8 mouse cellular contexts compared by ENCODE assay signal in the genomic region with DNA sequence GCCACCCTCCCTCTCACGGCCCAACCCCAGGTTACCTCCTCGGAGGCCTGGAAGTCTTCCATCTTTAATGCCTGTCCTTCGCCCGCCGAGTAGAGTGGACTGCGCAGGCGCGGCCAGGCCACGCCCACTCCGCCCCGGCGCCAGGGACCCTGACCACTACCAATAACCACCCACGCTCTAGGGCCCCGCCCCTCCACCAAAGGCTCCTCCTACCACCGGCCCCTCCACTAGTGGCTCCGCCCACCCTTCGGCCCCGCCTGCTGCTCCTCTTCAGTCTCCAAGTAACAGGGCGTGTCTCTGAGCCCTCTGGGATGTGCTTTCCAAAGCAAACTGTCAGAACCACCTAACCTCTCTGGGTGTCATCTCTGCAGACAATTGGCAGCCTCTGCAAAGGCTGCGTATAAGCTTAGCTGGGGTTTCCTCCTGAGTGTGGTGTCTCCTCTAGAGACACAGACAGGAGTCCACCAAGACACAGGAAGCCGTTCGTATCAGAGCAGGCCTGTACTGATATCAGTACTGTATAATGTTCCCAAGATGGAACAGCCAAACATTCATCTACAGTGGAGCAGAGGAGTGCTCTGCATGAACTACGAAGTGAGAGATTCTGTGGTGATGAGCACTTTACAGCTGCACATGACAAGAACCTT. TPM values are rescaled to one million over a fixed set of nuclear protein-coding genes. Genes with fewer than 3 reads are reported as not detected.
A peak's percentile ranks its signal among the peaks of the same experiment; 100 is the strongest.
DNase-seq lines count a peak whose midpoint lies in the region; ATAC-seq and TF ChIP-seq lines count a peak whose summit lies in the region.
"Not testable (repeated sequence)": the region's sequence is repeated elsewhere in the genome, so short reads cannot be mapped to it uniquely, and the experiment has no call there.

A gene (minus strand): TSS at position 162 of the 647 bp plus-strand sequence.

- TF ChIP-seq POLR2A in bone marrow, adult 2 months (IDR thresholded peaks at IDR 0.05; ENCODE audit: borderline replicate concordance, control insufficient read depth, low read depth, low read length): not testable (repeated sequence)

- H3K4me1 ChIP-seq in bone marrow, adult 2 months (ENCODE audit: control insufficient read depth, insufficient read depth, low read length); embryonic facial prominence, embryonic 14.5 days (ENCODE audit: control insufficient read depth, insufficient read depth, low read length); limb, embryonic 13.5 days; midbrain, embryonic 15.5 days: not testable (repeated sequence)

- H3K36me3 ChIP-seq in embryonic facial prominence, embryonic 14.5 days (ENCODE audit: control insufficient read depth, insufficient read depth, low read length); limb, embryonic 13.5 days; midbrain, embryonic 15.5 days (replicated peaks): not testable (repeated sequence)

- not testable (repeated sequence) for H3K27ac ChIP-seq in bone marrow, adult 2 months (ENCODE audit: control insufficient read depth, insufficient read depth, low read depth, low read length, poor library complexity); embryonic facial prominence, embryonic 14.5 days (replicated peaks; ENCODE audit: low read depth, low read length); limb, embryonic 13.5 days
- peak within 1 kb of the TSS; percentile 77 for H3K27ac ChIP-seq in midbrain, embryonic 15.5 days

- H3K9ac ChIP-seq in embryonic facial prominence, embryonic 14.5 days (ENCODE audit: low read depth, low read length): peak within 1 kb of the TSS; percentile 53
- H3K9ac ChIP-seq in limb, embryonic 13.5 days: peak within 1 kb of the TSS; percentile 53; the same call in 1 of the 2 replicates
- H3K9ac ChIP-seq in midbrain, embryonic 15.5 days: peak within 1 kb of the TSS; percentile 42; the same call in 1 of the 2 replicates

- DNase-seq in 416B (ENCODE audit: low read depth): peak; percentile 93
- DNase-seq in embryonic facial prominence, embryonic 14.5 days (ENCODE audit: low spot score): peak; percentile 90
- peak; percentile 93 for DNase-seq in heart, adult 8-10 months (ENCODE audit: low spot score)
- DNase-seq in kidney, adult 9 months: peak; percentile 99
- peak; percentile 98 to 100 for DNase-seq in spleen, adult 18-20 months

- H3K9me3 ChIP-seq in embryonic facial prominence, embryonic 14.5 days (ENCODE audit: control insufficient read depth, low read length); limb, embryonic 13.5 days; midbrain, embryonic 15.5 days: not testable (repeated sequence)

- TF ChIP-seq CTCF in bone marrow, adult 2 months (IDR thresholded peaks at IDR 0.05; ENCODE audit: control insufficient read depth, insufficient read depth, low read length): not testable (repeated sequence)

- not testable (repeated sequence) for H3K27me3 ChIP-seq in embryonic facial prominence, embryonic 14.5 days (replicated peaks; ENCODE audit: control insufficient read depth, insufficient read depth, low read length); limb, embryonic 13.5 days; midbrain, embryonic 15.5 days (replicated peaks)

- peak within 1 kb of the TSS; percentile 62 for H3K4me3 ChIP-seq in bone marrow, adult 2 months (replicated peaks; ENCODE audit: control insufficient read depth, low read depth, low read length)
- peak within 1 kb of the TSS; percentile 38 for H3K4me3 ChIP-seq in embryonic facial prominence, embryonic 14.5 days (ENCODE audit: low read depth, low read length)
- H3K4me3 ChIP-seq in limb, embryonic 13.5 days: peak within 1 kb of the TSS; percentile 45
- H3K4me3 ChIP-seq in midbrain, embryonic 15.5 days: peak within 1 kb of the TSS; percentile 45

- WGBS in bone marrow, adult 2 months: 5% methylated on average over 21 of the region's 23 CpGs
- WGBS in embryonic facial prominence, embryonic 14.5 days: 11% methylated on average over 16 of the region's 23 CpGs
- WGBS in limb, embryonic 13.5 days: 11% methylated on average over 23 of the region's 23 CpGs
- WGBS in midbrain, embryonic 15.5 days: 7% methylated on average over 23 of the region's 23 CpGs

- H3K4me2 ChIP-seq in embryonic facial prominence, embryonic 14.5 days (ENCODE audit: low read depth, low read length): peak within 1 kb of the TSS; percentile 54
- H3K4me2 ChIP-seq in limb, embryonic 13.5 days (replicated peaks): peak within 1 kb of the TSS; percentile 69
- peak within 1 kb of the TSS; percentile 54 for H3K4me2 ChIP-seq in midbrain, embryonic 15.5 days

- peak; percentile 89 for ATAC-seq in embryonic facial prominence, embryonic 14.5 days (ENCODE audit: low read depth)
- ATAC-seq in limb, embryonic 13.5 days (ENCODE audit: low FRiP score, low read depth): peak; percentile 82
- peak; percentile 84 for ATAC-seq in midbrain, embryonic 15.5 days (replicated peaks)

RNA-seq across cellular contexts. Expression of the gene that starts here (rescaled TPM):
- 4.3 and 18.9 TPM in 2 replicates for polyA plus RNA-seq in bone marrow, adult 2 months (2011; ENCODE audit: insufficient read depth, insufficient read length, low replicate concordance, missing spikeins)
- 14.4 and 15.2 TPM in 2 replicates for polyA plus RNA-seq in embryonic facial prominence, embryonic 14.5 days (2014; fragmentation: Nextera tagmentation; extraction: Ambion mirVana)
- total RNA-seq in heart, adult 8-10 months (2022): 1 to 10 TPM in 2 of 4 experiments, under 1 TPM in 2; 0.65 to 1.3 (median 1.1) TPM
- polyA plus RNA-seq in limb, embryonic 13.5 days (2015; fragmentation: Nextera tagmentation; extraction: Ambion mirVana): 18.0 and 20.8 TPM in 2 replicates
- polyA plus RNA-seq in midbrain, embryonic 15.5 days (2015; fragmentation: Nextera tagmentation; extraction: Ambion mirVana): 55.4 and 59.4 TPM in 2 replicates
